Mouse (Mus musculus): ENCODE data around the gene Lbhd2.

Lbhd2 gene

DNA sequence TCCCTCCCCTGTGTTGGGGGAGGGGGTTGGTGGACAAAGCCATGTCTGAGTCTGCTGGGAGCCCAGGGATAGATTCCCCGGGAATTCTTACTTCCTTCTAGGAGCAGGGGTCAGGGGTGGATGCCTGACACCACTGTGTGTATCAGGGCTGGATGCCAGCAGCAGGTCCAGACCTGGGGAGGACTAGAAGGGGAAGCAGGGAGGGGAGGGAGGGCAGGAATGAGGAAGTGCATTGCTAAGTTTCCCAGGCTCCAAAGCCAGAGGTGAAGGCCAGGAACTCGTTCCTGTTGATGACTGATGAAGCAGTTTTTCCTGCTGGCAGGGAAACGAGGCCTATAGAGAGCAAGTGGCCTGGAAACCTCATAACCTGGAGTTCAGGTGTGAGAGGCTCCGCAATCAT is 25.5 kb downstream of the Lbhd2 start:
- peak; percentile 43 to 72 for DNase-seq

DNA sequence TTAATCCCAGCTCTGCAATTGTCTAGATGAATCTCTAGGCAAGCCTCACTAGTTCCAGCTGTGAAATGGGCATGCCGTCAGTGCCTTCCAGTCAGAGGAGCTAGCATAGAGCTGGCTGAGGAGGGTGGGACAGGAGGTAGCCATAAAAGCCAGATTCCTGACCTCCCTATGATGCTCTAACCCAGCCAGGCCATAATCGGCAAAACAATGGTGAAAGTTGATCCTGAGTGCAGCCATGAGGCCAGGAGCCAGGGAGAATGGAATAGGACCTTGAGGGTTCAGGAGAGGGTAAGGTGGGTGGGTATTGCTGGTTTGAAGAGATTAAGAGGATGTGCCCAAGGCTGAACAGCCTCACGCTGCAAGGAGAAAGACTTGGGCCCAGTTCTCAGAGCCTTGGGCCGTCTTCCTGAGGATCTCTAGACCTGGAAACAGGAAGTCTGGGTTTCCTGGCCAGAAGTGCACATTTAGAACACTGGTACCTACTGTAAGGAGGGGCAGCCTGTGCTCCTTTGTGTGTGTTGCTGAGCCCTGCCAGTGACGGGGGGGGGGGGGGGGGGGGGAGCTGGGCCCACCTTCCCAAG is 26.2 kb downstream of the Lbhd2 start:
- DNase-seq, result peak in 1 of 2 experiments; percentile 11

DNA sequence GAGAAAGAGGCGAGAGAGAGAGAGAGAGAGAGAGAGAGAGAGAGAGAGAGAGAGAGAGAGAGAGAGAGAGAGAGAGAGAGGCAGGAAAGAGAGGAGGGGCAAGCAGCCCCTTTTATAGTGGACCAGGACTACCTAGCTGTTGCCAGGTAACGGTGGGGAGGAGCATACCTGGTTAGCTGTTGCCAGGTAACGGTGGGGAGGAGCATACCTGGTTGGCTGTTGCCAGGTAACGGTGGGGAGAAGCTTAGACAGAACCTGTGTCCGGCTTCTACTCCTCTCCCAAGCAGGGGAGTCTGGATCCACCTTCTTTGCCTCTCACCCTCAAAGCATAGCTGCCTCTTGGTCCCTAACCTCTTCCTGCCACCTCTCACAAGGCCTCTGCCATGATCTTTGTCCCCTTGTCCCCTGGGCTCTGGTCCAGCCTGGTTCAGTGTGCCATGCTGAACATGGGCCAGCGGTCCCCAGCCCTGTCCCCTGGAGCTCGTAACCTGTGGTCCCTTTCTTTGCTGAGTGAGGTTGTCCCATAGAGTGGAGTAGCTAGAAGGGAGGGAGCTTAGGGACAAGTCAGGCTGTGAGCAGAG is 27.6 kb downstream of the Lbhd2 start:
- no peak for DNase-seq

DNA sequence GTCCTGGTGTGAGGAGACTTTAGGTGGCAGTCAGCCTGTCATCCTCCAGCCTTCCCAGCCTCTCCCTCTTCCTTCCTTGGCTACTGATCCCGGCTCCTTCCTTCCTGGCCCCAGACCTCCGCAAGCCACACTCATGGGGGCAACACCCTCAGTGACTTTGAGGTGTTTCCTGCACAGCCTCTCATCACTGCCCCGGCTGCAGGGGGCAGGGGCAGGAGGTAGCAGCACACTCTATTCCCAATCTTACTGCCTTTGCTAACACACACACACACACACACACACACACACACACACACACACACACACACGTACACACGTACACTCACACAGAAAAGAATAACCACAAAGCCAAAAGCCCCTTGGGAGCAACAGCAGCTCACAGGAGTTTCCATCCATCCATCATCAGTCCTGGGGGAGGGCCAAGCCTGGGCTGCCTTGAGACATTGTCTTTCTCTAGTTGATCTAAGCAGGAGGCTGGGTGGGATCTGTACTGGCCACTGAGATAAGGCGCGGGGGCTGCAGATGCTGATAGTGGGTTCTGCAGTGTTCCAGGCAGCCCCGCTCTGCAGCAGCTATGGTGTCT is 28.2 kb downstream of the Lbhd2 start:
- peak; percentile 61 to 68 for DNase-seq

DNA sequence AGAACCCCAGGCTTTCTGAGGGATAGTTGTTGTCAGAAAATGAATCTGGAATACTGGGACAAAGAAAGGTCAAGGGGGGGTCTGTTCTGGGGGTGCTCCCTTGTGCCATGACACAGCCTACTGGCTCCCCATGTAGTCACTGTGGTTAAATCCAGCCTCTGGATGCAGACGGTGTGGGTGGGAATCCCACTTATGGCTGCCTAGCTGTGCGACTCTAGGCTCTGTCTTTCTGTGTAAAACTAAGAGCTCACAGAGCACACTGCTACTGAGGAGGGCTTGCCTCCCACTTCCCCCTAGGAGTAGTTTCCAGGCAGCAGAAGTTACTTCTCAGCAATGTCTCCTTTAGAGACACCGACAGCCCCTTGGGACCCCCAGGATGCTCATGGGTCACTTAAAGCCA is 29.6 kb downstream of the Lbhd2 start:
- DNase-seq, result no peak

DNA sequence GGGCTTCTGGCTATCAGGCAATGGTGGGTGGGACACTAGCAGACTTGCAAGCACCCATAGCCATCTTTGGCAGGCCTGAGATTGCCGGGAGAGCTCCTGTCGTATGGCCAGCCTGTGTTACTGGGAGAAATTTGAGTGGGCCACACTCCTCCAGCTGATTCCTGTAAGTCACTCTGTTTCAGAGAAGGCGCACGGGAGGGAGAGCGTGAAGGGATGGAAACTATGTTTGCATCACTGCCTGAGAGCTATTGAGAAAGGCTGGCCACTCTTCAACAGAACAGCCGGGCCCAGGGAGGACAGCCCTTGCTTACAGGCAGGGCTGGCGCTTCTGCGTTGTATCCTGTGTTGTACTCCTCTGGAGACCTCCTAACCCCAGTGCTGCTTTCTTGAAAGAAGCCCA is 30.0 kb downstream of the Lbhd2 start:
- DNase-seq, result no peak

DNA sequence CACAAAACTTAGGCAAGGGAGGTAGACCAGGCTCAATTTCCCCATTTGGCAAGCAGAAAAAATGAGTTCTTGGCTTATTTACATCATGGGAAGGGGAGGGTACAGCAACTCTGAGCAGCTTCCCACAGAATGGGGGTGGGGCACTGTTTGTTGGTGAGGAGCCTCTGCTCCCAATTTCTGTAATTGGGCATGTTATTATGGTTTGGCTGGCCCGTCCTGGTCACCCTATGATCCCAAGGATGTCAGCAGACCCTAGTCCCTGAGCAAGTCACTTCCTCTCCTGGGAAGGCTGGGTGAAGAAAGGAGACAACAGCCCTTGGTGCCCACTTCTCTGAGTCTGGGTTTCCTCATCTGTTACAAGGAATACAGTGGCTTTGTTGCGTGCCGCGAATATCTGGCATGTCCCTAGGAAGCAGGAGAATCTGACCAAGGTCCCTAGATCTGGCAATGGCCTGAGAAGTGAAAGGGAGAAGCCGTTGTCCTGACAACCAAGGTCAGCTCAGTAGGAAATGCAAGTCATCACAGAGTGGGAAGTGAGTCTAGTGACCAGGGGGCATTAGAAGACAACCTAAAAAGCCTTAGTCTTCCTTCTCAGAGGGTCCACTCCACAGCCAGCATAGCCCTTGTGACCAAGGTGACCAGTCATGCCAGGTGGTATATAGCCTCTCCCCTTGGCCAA is 30.8 kb downstream of the Lbhd2 start:
- no peak for DNase-seq

DNA sequence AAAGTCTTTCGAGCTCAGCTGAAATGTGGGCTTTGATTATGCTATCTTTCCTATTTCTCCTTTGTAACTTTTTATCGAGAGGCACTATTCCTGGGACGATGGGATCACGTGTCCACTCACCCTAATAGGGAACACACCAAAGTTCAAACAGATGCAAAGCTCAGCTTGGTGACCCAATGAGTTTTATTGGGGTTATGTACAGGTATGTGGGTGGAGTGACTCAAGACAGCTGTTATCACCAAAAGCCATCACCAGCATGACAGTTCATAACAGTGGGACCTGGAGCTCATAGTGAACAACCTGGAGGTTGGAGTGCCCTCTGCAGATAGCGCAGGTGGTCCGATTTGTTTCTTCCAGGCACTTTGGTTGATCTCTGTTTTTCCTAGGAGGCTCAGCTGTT is 32.2 kb downstream of the Lbhd2 start:
- no peak for DNase-seq

DNA sequence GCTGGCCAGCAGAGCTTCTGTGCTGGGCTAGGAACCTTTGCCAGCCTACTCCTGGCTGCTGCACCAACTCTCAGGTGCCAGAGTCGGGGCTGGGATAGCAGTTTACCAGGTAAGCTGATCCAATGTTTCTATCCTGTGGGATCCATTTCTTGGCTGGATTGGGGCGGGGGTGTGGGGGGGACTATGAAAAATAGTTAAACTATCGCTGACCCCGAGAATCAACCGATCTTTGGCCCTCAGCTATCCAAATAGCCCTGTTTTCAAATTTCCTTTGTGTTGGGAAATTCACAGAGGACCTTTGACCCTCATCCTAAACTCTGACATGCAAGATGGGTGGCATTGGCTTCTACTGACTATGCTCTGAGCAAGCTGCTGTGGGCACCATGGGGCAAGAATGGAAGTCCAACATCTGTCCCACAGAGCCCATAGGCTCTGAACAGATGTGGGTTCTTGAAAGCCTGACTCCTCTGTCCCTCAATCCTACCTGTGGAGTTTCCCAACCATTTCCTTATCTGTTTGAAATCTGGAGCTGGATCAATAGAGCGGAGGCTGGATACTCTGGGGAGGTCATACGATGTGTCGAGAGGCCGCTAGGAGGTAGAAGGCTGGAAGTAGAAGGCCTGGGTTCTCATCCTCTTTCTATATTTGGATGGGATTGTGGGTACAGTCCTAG is 34.2 kb downstream of the Lbhd2 start:
- DNase-seq, result no peak

DNA sequence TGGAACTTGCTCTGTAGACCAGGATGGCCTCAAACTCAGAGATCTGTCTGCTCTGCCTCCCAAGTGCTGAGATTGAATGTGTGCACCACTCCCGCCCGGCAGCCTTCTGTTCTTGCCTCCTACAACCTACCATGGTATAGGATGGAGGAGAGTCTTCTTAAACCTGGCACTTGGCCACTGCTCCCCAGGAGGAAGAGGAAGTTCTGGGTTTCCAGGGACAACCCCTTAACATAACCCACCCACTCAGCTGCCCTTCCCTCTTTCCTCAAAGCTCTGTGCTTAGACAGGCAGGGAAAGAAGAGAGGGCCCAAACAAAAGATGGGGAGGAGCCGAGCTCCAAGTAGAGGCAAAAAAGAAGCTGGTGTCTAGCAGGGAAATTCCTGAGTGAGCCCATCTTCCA is 34.9 kb downstream of the Lbhd2 start:
- DNase-seq, result no peak

DNA sequence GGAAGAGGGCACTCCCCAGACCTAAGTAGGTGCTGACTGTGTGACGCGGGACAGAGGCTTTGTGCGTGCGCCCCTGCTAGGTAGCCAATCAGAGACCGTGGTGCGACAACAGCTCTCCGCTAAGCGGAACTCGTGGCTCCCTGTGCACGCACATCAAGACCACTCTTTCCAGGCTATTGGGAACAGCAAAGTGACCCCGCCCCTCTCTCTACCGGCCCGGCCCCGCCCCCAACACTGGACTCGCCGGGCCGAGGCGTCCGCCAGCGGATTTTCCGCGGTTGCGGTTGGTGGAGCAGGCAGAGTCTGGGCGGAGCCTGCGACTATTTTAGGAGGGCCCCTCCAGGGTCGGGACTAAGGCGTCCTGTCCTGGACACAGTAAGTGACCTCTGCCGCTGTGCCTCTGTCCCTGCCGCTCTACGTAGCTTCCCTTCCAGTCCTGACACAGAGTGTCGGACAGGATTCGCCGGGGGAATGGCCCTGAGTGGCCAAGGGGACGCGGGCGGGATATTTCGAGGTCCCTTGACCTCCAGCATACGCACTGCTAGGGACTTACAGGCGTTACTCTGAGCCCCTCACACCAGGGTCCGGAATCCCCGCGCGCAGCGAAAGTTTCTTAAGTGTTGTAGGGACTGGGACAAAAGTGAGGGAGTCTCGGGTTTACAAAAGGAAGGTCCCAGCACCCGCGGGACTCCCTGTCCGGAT is 35.9 kb downstream of the Lbhd2 start, which contains the start of gene Tnfaip2:
Gene Tnfaip2, plus strand, starts transcription at position 161 of the 702 bp plus-strand sequence.
- DNase-seq, result peak; percentile 80 to 84

DNA sequence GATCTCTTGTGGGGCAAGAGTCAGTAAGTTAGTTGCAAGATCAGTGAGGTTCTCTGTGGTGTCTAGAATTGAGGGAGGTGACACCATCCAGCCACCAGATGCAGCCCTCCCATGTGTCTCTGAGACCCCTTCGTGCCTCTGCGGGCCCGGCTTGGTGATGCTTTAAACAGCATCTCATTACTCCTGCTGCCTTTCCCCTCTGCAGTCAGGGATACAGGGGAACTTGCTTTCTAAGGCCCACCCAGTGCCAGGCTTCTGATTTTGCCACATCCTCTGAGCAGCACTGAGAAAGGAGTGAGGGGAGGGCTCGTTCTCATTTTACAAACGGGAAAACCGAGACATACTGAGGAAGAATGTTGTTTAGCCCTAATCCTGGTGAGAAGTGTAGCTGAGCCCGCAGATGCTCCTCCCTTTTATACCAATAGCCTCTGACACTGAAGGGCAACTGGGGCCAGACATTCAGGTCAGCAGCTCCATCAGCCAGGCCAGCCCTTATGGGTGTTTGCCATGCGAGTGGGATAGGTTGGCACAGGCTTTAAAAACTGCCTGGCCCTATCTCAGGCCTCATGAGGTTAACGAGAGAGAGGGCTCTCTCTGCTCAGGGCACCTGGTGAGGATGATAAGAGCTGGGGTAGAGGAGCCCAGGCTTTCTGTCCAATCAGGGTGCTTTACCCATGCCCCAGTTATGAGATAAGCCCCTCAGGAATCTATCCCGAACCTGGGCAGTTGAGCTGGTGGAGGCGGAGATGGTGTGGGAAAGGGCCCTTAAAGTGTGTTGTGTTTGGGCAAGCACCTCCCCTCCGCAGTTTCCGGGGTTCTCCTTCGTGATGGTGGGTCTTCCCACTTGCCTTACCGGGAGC is 36.6 kb downstream of the Lbhd2 start:
- DNase-seq, result no peak

DNA sequence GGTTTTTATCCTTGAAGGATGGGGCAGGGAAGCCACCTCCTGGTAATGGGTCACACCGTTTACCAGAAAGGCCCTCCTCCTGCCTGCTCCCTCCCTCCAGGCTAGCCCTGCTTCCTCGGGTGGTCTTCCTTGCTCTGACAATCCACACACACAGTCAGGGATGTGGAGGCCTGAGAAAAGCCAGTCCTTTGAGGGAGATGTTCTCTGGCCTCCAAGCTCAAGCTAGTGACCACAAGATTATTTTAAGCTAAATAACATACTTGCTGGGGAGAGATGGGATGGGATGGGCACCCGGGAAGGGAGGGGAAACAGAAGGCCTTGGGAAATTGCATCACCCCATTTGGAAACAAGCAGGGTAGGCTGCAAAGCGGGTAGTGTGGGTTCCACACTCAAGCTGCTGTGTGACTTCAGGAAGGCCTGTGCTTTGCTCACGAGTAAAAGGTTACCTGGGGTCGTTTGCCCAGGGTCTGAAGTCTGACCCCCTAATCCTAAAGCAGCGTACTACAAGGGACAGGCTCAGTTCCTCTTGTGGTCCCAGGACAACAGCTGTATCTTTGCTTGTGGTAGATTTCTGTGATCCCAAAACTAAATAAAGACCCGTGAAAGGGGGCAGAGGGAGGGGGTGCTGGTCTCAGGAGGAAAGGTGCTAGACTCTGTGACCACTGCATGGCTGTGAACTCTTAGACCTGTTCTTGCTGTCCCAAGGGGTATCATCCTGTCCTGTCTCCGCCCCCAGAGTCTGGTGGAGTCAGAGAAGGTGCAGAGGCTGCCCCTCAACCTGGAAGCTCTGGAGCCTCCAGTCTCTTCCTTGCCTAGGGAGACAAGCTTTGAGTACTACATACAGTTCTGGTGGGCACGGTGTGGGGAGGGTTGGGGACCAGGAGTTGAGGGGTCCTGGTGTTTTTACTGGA is 37.6 kb downstream of the Lbhd2 start:
- no peak for DNase-seq

DNA sequence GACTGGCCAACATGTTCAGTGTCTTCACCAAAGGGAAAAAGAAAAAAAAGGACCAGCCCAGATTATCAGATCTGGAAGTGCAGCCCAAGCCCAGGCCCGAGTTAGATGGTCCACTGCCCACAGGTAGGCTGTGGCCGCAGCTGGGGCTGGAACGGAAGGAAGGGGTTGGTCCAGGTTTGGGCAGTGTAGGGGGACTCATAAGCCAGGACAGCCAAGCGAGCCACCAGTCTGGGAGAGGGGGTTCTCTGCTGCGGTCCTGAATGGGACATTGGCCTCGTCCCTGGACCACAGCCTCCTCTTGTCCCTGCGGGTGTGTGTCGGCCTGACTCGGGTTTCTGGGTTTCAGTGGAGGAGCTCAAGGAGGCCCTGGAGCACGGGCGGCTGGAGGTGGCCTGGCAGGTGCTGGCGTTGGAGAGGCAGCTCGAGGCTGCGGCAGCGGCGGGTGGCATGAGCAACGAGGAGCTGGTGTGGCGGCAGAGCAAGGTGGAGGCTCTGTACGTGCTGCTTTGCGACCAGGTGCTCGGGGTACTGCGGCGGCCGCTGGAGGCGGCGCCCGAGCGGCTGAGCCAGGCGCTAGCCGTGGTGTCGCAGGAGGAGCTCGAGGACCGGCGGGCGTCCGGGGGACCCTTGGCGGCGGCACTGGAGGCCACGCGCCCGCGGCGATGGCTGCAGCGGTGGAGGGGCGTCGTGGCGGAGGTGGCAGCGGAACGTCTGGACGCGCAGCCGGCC is 38.7 kb downstream of the Lbhd2 start:
- DNase-seq, result peak in 1 of 2 experiments; percentile 21

DNA sequence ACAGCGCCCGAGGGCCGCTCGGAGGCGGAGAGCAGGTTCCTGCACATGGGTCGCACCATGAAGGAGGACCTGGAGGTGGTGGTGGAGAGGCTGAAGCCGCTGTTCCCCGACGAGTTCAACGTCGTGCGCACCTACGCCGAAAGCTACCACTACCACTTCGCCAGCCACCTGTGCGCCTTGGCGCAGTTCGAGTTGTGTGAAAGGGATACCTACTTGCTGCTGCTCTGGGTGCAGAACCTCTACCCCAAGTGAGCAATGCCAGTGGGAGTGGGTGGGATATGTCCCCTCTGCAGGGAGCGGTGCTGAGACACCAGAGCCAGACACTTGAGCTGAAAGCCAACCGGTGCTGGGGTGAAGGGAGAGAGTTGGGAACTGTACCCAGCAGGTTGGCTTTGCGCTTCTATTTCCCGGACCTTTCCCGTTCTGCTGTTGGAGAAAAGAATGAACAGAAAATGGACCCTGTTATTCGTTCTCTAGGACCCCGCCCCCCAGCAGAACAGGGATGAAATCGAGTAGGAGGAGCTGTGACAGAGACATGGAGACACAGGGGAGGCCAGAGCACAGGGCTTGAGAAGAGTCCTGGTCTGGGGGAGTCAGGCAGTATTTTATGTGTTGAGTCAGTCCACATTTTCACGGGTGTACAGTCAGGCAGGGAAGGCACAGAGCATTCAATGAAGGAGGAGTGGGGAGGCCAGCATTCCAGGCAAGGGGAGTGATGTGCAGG is 39.4 kb downstream of the Lbhd2 start:
- DNase-seq, result no peak

DNA sequence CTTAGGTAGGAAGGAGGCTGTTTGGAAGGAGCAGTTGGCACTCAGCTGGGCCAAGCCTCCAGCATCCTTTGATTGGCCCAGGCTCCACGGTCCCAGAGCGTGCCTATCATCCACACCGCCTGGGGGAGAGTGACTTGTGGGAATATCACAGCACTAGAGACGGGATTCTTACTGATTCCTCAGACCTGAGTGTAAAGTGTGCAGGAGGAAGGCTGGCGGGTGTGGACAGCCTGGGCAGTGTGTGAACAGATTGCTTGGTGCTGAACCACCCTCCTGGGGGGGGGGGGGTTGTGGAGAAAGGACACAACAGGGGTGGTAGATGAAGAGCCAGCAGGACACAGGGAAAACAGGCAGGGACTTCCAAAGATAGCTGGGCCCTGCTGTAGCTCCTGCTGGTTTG is 40.1 kb downstream of the Lbhd2 start:
- DNase-seq, result no peak

DNA sequence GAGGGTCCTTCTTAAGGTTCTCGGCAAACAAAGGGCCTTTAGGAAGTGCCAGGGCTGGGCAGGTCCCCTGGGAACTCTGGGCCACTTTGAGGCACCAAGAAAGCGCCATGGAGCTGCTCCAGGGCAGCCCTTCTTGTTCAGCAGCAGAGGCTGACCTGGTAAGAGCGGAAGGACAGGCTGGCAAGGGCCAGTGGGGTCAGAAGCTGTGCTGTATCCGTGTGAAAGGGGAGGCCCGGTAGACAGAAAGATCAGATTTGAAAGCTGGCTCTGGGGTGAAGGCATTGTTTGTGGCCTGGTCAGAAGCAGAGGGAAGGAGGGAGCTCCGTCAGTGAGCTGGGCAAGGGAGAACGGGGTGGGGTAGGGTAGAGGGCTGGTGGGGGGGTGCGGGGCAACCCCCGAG is 40.7 kb downstream of the Lbhd2 start:
- DNase-seq, result peak in 1 of 2 experiments; percentile 17

DNA sequence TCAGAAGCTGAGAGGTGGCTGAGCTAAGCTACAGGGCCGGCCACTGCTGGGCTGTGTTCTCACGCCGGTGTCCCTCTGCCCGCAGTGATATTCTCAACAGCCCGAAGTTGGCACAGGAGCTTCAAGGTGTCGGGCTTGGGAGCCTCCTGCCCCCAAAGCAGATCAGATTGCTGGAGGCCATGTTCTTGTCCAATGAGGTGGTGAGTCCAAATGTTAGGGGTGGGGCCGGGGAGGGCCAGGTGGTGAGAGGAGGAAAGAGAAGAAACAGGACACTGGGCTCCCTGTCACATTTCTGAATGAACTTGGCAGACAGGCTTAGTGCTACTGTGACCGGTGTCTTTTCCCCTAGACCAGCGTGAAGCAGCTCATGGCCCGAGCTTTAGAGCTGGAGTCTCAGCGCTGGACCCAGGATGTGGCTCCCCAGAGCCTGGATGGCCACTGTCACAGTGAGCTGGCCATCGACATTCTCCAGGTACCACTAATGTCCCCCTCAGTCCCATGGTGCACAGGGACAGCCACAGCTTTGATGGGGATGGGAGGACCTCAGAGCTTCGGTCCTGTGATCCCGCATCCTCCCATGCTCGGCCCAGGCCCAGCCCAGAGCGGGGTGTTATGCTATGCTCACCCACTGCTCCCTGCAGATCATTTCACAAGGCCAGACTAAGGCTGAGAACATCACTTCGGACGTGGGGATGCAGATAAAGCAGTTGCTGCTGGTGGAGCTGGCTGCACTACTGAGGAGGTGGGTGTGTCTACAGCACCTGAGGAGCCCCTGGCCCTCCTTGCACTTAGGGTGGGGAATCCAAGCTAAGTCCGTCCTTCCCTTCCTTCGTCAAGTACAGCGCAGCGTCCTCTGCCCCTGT is 41.5 kb downstream of the Lbhd2 start:
- no peak for DNase-seq

Data from kidney, adult 8-10 months (tissue).